Mouse (Mus musculus) heart, embryonic 16.5 days (tissue): ENCODE results near the gene Hp1bp3. TPM values are rescaled to one million over a fixed set of nuclear protein-coding genes. Genes with fewer than 3 reads are reported as not detected.

Source experiments
- ATAC-seq: fragments of 200-750 bp; cut with Nextera tagmentation; replicated peaks from 2 replicates; pipeline ENCODE4 v1.8.0; 2017; ENCODE audit warnings: moderate number of reproducible peaks; ENCODE audit not compliant: insufficient read depth, low FRiP score; ENCODE audit errors: extremely low read depth
- H3K27ac ChIP-seq: fragments of 300-500 bp; sonication (generic); 2 replicates; pipeline ENCODE4 v1.5.1; 2014; ENCODE audit warnings: mild to moderate bottlenecking, low read length, control low read depth, moderate library complexity
- H3K27me3 ChIP-seq: fragments of 300-500 bp; sonication (generic); 2 replicates; pipeline ENCODE4 v1.6.1; 2014; ENCODE audit warnings: low read length, mixed read lengths; ENCODE audit not compliant: control insufficient read depth, insufficient read depth
- H3K36me3 ChIP-seq: fragments of 300-500 bp; sonication (generic); 2 replicates; pipeline ENCODE4 v1.6.1; 2014; ENCODE audit not compliant: control insufficient read depth, insufficient read depth
- H3K4me1 ChIP-seq: fragments of 300-500 bp; sonication (generic); 2 replicates; pipeline ENCODE4 v1.6.1; 2014; ENCODE audit warnings: low read length, mixed read lengths; ENCODE audit not compliant: control insufficient read depth, insufficient read depth
- H3K4me2 ChIP-seq: fragments of 300-500 bp; sonication (generic); 2 replicates; pipeline ENCODE4 v1.6.1; 2014; ENCODE audit warnings: low read depth, mild to moderate bottlenecking, control low read depth, low read length
- H3K4me3 ChIP-seq: fragments of 300-500 bp; sonication (generic); 2 replicates; pipeline ENCODE4 v1.5.1; 2014; ENCODE audit warnings: mild to moderate bottlenecking, control low read depth, low read length
- H3K9ac ChIP-seq: fragments of 300-500 bp; sonication (generic); 2 replicates; pipeline ENCODE4 v1.6.1; 2014; ENCODE audit warnings: low read length, control low read depth
- H3K9me3 ChIP-seq: fragments of 300-500 bp; sonication (generic); replicated peaks from 2 replicates; pipeline ENCODE4 v1.6.1; 2016; ENCODE audit warnings: low read length; ENCODE audit not compliant: control insufficient read depth
- WGBS: fragments of 180-500 bp; shearing (Covaris S2); extraction: QIAGEN DNeasy Blood & Tissue Kit; methylation state at CpG from one replicate; pipeline ENCODE4 v1.1.7; 2014; 5-methylcytosine and 5-hydroxymethylcytosine counted together
- polyA plus RNA-seq: library from polyadenylated mRNA; unstranded; fragments of >200 nt; fragmentation: Nextera tagmentation; extraction: Ambion mirVana; gene quantifications from 2 replicates; pipeline ENCODE4 v1.2.1, GENCODE M21; 2015

Gene Hp1bp3
- polyA plus RNA-seq, 1 experiment from 2014 or later, result 105 TPM

GRCm38 (mm10) chr4:138185961-138186360, 30.1 kb upstream of the Hp1bp3 start:
- Histone ChIP-seq H3K9ac (no peak overlapping the region), H3K27me3 (no peaks in the 10 kb centered on the region), H3K4me1 (peaks cover 10% of the 10 kb centered on the region), H3K9me3 (no peaks in the 10 kb centered on the region), H3K27ac (no peak overlapping the region), H3K4me2 (no peak overlapping the region), H3K36me3 (peaks cover 43% of the 10 kb centered on the region), H3K4me3 (no peak overlapping the region)
- 90% methylated on average over 7 of the region's 7 CpGs for WGBS
- ATAC-seq, result no peak

- ATAC-seq, result peak; percentile 49; the same call in 1 of the 2 replicates
- Histone ChIP-seq H3K4me2 (no peak overlapping the region), H3K4me1 (peaks cover 10% of the 10 kb centered on the region), H3K27ac (peak overlapping the region; percentile 53), H3K9me3 (no peaks in the 10 kb centered on the region), H3K4me3 (no peak overlapping the region), H3K9ac (no peak overlapping the region), H3K36me3 (peaks cover 46% of the 10 kb centered on the region), H3K27me3 (no peaks in the 10 kb centered on the region)
- WGBS, result 36% methylated on average over 7 of the region's 7 CpGs
Measured at GRCm38 (mm10) chr4:138187995-138188394, 28.1 kb upstream of the Hp1bp3 start.

- 86% methylated on average over 5 of the region's 5 CpGs for WGBS
- H3K4me2 ChIP-seq, result no peak overlapping the region
- no peak overlapping the region for H3K27ac ChIP-seq
- no peak overlapping the region for H3K4me3 ChIP-seq
- H3K4me1 ChIP-seq, result peaks cover 10% of the 10 kb centered on the region
- H3K9ac ChIP-seq, result no peak overlapping the region
- H3K36me3 ChIP-seq, result peaks cover 48% of the 10 kb centered on the region
- ATAC-seq, result no peak
- no peaks in the 10 kb centered on the region for H3K9me3 ChIP-seq
- no peaks in the 10 kb centered on the region for H3K27me3 ChIP-seq
Measured at GRCm38 (mm10) chr4:138192561-138192960, 23.5 kb upstream of the Hp1bp3 start.

GRCm38 (mm10) chr4:138200769-138201168, 15.3 kb upstream of the Hp1bp3 start:
- Histone ChIP-seq H3K4me1 (no peaks in the 10 kb centered on the region), H3K27ac (no peak overlapping the region), H3K36me3 (peaks cover 52% of the 10 kb centered on the region), H3K9ac (no peak overlapping the region), H3K4me2 (no peak overlapping the region), H3K27me3 (no peaks in the 10 kb centered on the region), H3K9me3 (no peaks in the 10 kb centered on the region), H3K4me3 (no peak overlapping the region)
- WGBS, result 66% methylated on average over 3 of the region's 3 CpGs
- no peak for ATAC-seq

GRCm38 (mm10) chr4:138201696-138202095, 14.4 kb upstream of the Hp1bp3 start:
- no peak for ATAC-seq
- Histone ChIP-seq H3K4me2 (no peak overlapping the region), H3K27me3 (no peaks in the 10 kb centered on the region), H3K9ac (no peak overlapping the region), H3K9me3 (no peaks in the 10 kb centered on the region), H3K27ac (no peak overlapping the region), H3K4me3 (no peak overlapping the region), H3K4me1 (no peaks in the 10 kb centered on the region), H3K36me3 (peaks cover 51% of the 10 kb centered on the region)
- 46% methylated on average over 9 of the region's 9 CpGs for WGBS

- H3K4me1 ChIP-seq, result no peaks in the 10 kb centered on the region
- no peak for ATAC-seq
- H3K27me3 ChIP-seq, result no peaks in the 10 kb centered on the region
- H3K4me2 ChIP-seq, result no peak overlapping the region
- no peak overlapping the region for H3K4me3 ChIP-seq
- H3K27ac ChIP-seq, result no peak overlapping the region
- no peaks in the 10 kb centered on the region for H3K9me3 ChIP-seq
- 91% methylated on average over 5 of the region's 5 CpGs for whole genome bisulfite sequencing
- H3K9ac ChIP-seq, result no peak overlapping the region
- H3K36me3 ChIP-seq, result peaks cover 38% of the 10 kb centered on the region
Measured at GRCm38 (mm10) chr4:138210116-138210515, 6.0 kb upstream of the Hp1bp3 start.

- H3K9ac ChIP-seq, result no peak overlapping the region
- peaks cover 10% of the 10 kb centered on the region for H3K36me3 ChIP-seq
- no peak overlapping the region for H3K4me3 ChIP-seq
- ATAC-seq, result no peak
- H3K4me2 ChIP-seq, result no peak overlapping the region
- H3K4me1 ChIP-seq, result peaks cover 16% of the 10 kb centered on the region
- H3K9me3 ChIP-seq, result no peaks in the 10 kb centered on the region
- no peaks in the 10 kb centered on the region for H3K27me3 ChIP-seq
- H3K27ac ChIP-seq, result no peak overlapping the region
- 75% methylated on average over 3 of the region's 3 CpGs for WGBS
Measured at GRCm38 (mm10) chr4:138213861-138214260, 2.2 kb upstream of the Hp1bp3 start.

GRCm38 (mm10) chr4:138215671-138216199, 361 bp upstream of the Hp1bp3 start:
- Histone ChIP-seq H3K9me3 (no peaks in the 10 kb centered on the region), H3K9ac (peak overlapping the region; percentile 96), H3K4me3 (peak overlapping the region; percentile 94), H3K27ac (peak overlapping the region; percentile 99), H3K27me3 (no peaks in the 10 kb centered on the region), H3K36me3 (no peaks in the 10 kb centered on the region), H3K4me1 (peaks cover 28% of the 10 kb centered on the region), H3K4me2 (peak overlapping the region; percentile 79)
- 49% methylated on average over 13 of the region's 13 CpGs for WGBS
- no peak for ATAC-seq

GRCm38 (mm10) chr4:138216891-138217392, 846 bp downstream of the Hp1bp3 start:
- H3K27ac ChIP-seq, result peak overlapping the region; percentile 99
- WGBS, result under 1% methylated on average over 60 of the region's 68 CpGs
- H3K4me2 ChIP-seq, result peak overlapping the region; percentile 79
- peak overlapping the region; percentile 94 for H3K4me3 ChIP-seq
- no peaks in the 10 kb centered on the region for H3K9me3 ChIP-seq
- ATAC-seq, result peak; percentile 98
- peak overlapping the region; percentile 99 for H3K9ac ChIP-seq
- H3K4me1 ChIP-seq, result peaks cover 28% of the 10 kb centered on the region
- peaks cover under 1% of the 10 kb centered on the region; the same call in 1 of the 2 replicates for H3K36me3 ChIP-seq
- no peaks in the 10 kb centered on the region for H3K27me3 ChIP-seq
